Mouse (Mus musculus): Measurements from ENCODE around the gene Fstl4.
"Not testable (repeated sequence)": the region's sequence is repeated elsewhere in the genome, so short reads cannot be mapped to it uniquely, and the experiment has no call there.

Gene Fstl4

GRCm38 (mm10) chr11:53136371-53136770, 371.9 kb downstream of the Fstl4 start:
- DNase-seq (ENCODE audit: low spot score in 2 of 2): no peak

- DNase-seq (ENCODE audit: low spot score in 2 of 2): no peak
Measured at GRCm38 (mm10) chr11:53137381-53137780, 372.9 kb downstream of the Fstl4 start.

- no peak for DNase-seq (ENCODE audit: low spot score in 2 of 2)
Measured at GRCm38 (mm10) chr11:53138212-53138611, 373.8 kb downstream of the Fstl4 start.

- DNase-seq (ENCODE audit: low spot score in 2 of 2): no peak
Measured at GRCm38 (mm10) chr11:53139666-53140065, 375.2 kb downstream of the Fstl4 start.

GRCm38 (mm10) chr11:53140196-53140595, 375.8 kb downstream of the Fstl4 start:
- DNase-seq (ENCODE audit: low spot score in 2 of 2): no peak

GRCm38 (mm10) chr11:53140722-53141400, 376.4 kb downstream of the Fstl4 start:
- no peak for DNase-seq (ENCODE audit: low spot score in 2 of 2)

- DNase-seq (ENCODE audit: low spot score in 2 of 2): no peak
Measured at GRCm38 (mm10) chr11:53143522-53143921, 379.1 kb downstream of the Fstl4 start.

- no peak for DNase-seq (ENCODE audit: low spot score in 2 of 2)
Measured at GRCm38 (mm10) chr11:53144506-53144905, 380.1 kb downstream of the Fstl4 start.

GRCm38 (mm10) chr11:53146290-53146689, 381.9 kb downstream of the Fstl4 start:
- DNase-seq (ENCODE audit: low spot score in 2 of 2): no peak

- no peak for DNase-seq (ENCODE audit: low spot score in 2 of 2)
Measured at GRCm38 (mm10) chr11:53156463-53156862, 392.0 kb downstream of the Fstl4 start.

- no peak for DNase-seq (ENCODE audit: low spot score in 2 of 2)
Measured at GRCm38 (mm10) chr11:53157621-53158259, 393.3 kb downstream of the Fstl4 start.

- DNase-seq (ENCODE audit: low spot score in 2 of 2): no peak
Measured at GRCm38 (mm10) chr11:53162385-53162784, 398.0 kb downstream of the Fstl4 start.

- no peak for DNase-seq (ENCODE audit: low spot score in 2 of 2)
Measured at GRCm38 (mm10) chr11:53166478-53166877, 402.0 kb downstream of the Fstl4 start.

- no peak for DNase-seq (ENCODE audit: low spot score in 2 of 2)
Measured at GRCm38 (mm10) chr11:53182177-53182852, 417.9 kb downstream of the Fstl4 start.

- DNase-seq (ENCODE audit: low spot score in 2 of 2): no peak
Measured at GRCm38 (mm10) chr11:53182858-53183257, 418.4 kb downstream of the Fstl4 start.

GRCm38 (mm10) chr11:53184046-53184445, 419.6 kb downstream of the Fstl4 start:
- no peak for DNase-seq (ENCODE audit: low spot score in 2 of 2)

GRCm38 (mm10) chr11:53184698-53185097, 420.3 kb downstream of the Fstl4 start:
- DNase-seq (ENCODE audit: low spot score in 2 of 2): no peak

- no peak for DNase-seq (ENCODE audit: low spot score in 2 of 2)
Measured at GRCm38 (mm10) chr11:53187427-53188140, 423.1 kb downstream of the Fstl4 start.

GRCm38 (mm10) chr11:53196551-53196950, 432.1 kb downstream of the Fstl4 start:
- DNase-seq (ENCODE audit: low spot score in 2 of 2): not testable (repeated sequence)

- no peak for DNase-seq (ENCODE audit: low spot score in 2 of 2)
Measured at GRCm38 (mm10) chr11:53197111-53197510, 432.7 kb downstream of the Fstl4 start.

- no peak for DNase-seq (ENCODE audit: low spot score in 2 of 2)
Measured at GRCm38 (mm10) chr11:53202459-53203250, 438.2 kb downstream of the Fstl4 start.
